Mouse (Mus musculus) MN1 (cell line): Measurements from ENCODE around the gene Idh1.
A peak's percentile ranks its signal among the peaks of the same experiment; 100 is the strongest.
"Not testable (repeated sequence)": the region's sequence is repeated elsewhere in the genome, so short reads cannot be mapped to it uniquely, and the experiment has no call there.

ENCODE experiments used
- DNase-seq: peaks from one replicate; pipeline ENCODE4 v3.0.0-alpha.2; 2016; ENCODE audit warnings: low spot score

The Idh1 gene

GRCm38 (mm10) chr1:65186287-65187073, at the start of gene Idh1, which contains the start of gene Pikfyve:
Gene Idh1, minus strand, starts transcription at chr1:65186500.
Gene Pikfyve, plus strand, starts transcription at chr1:65186683.
- peak; percentile 98 for DNase-seq

- DNase-seq, result no peak
Measured at GRCm38 (mm10) chr1:65230566-65230965, 44.3 kb upstream of the Idh1 start.

GRCm38 (mm10) chr1:65229768-65230167, 43.5 kb upstream of the Idh1 start:
- DNase-seq, result not testable (repeated sequence)

GRCm38 (mm10) chr1:65227681-65228080, 41.4 kb upstream of the Idh1 start:
- no peak for DNase-seq

GRCm38 (mm10) chr1:65223654-65224053, 37.4 kb upstream of the Idh1 start:
- DNase-seq, result no peak

- no peak for DNase-seq
Measured at GRCm38 (mm10) chr1:65217972-65218371, 31.7 kb upstream of the Idh1 start.

GRCm38 (mm10) chr1:65217567-65217966, 31.3 kb upstream of the Idh1 start:
- no peak for DNase-seq

GRCm38 (mm10) chr1:65213214-65213613, 26.9 kb upstream of the Idh1 start:
- no peak for DNase-seq

GRCm38 (mm10) chr1:65204299-65204698, 18.0 kb upstream of the Idh1 start:
- DNase-seq, result no peak

- DNase-seq, result no peak
Measured at GRCm38 (mm10) chr1:65198861-65199260, 12.6 kb upstream of the Idh1 start.

GRCm38 (mm10) chr1:65198425-65198824, 12.1 kb upstream of the Idh1 start:
- DNase-seq, result no peak

GRCm38 (mm10) chr1:65193226-65193625, 6.9 kb upstream of the Idh1 start:
- no peak for DNase-seq

GRCm38 (mm10) chr1:65190172-65190571, 3.9 kb upstream of the Idh1 start:
- DNase-seq, result no peak

GRCm38 (mm10) chr1:65187074-65187430, 752 bp upstream of the Idh1 start:
- no peak for DNase-seq

- no peak for DNase-seq
Measured at GRCm38 (mm10) chr1:65185524-65186205, 635 bp downstream of the Idh1 start.

- DNase-seq, result no peak
Measured at GRCm38 (mm10) chr1:65185011-65185410, 1.3 kb downstream of the Idh1 start.

- DNase-seq, result no peak
Measured at GRCm38 (mm10) chr1:65183994-65184393, 2.3 kb downstream of the Idh1 start.

GRCm38 (mm10) chr1:65181459-65181858, 4.8 kb downstream of the Idh1 start:
- no peak for DNase-seq

GRCm38 (mm10) chr1:65179634-65180249, 6.6 kb downstream of the Idh1 start:
- DNase-seq, result peak; percentile 78

GRCm38 (mm10) chr1:65178902-65179432, 7.3 kb downstream of the Idh1 start:
- peak; percentile 96 for DNase-seq

- peak; percentile 91 for DNase-seq
Measured at GRCm38 (mm10) chr1:65178126-65178901, 8.0 kb downstream of the Idh1 start.

- DNase-seq, result no peak
Measured at GRCm38 (mm10) chr1:65177452-65177851, 8.8 kb downstream of the Idh1 start.
